Mouse (Mus musculus) splenic B cell, adult 2 months (primary cell): ENCODE results near the gene Ubxn2a.
A peak's percentile ranks its signal among the peaks of the same experiment; 100 is the strongest.
"Not testable (repeated sequence)": the region's sequence is repeated elsewhere in the genome, so short reads cannot be mapped to it uniquely, and the experiment has no call there.

Experiments
- DNase-seq: peaks from one replicate; pipeline ENCODE4 v3.0.0-alpha.2; 2011; ENCODE audit warnings: low read depth, low spot score
- H3K27me3 ChIP-seq: 2 replicates; pipeline ENCODE4 v1.6.1; 2012; ENCODE audit warnings: mild to moderate bottlenecking, low read length, moderate library complexity, mixed read lengths; ENCODE audit not compliant: control insufficient read depth, poor library complexity, insufficient read depth, severe bottlenecking
- H3K36me3 ChIP-seq: 2 replicates; pipeline ENCODE4 v1.6.1; 2012; ENCODE audit warnings: mild to moderate bottlenecking, low read length, moderate library complexity, mixed read lengths; ENCODE audit not compliant: control insufficient read depth, poor library complexity, insufficient read depth, severe bottlenecking

Gene Ubxn2a

DNA sequence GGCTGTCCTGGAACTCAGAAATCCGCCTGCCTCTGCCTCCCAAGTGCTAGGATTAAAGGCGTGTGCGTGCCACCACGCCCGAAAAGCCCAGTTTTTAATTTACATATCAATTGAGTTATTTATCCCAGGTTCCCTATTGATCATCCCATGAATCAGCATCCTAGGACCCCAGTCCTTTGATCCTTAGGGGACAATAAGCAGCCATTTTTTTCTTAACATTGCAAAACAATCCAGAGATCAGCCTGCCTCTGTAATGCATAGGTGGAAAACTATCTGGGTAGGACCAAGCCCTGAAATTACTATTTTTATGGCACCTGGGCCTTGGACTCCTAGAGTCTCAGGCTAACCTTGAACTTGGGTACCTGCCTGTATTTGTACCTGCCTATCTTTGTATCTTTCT, 9.5 kb downstream of the Ubxn2a start:
- no peak for DNase-seq
- Histone ChIP-seq H3K36me3 (peaks cover 2% of the 10 kb centered on the region; the same call in 1 of the 2 replicates), H3K27me3 (no peaks in the 10 kb centered on the region)

DNA sequence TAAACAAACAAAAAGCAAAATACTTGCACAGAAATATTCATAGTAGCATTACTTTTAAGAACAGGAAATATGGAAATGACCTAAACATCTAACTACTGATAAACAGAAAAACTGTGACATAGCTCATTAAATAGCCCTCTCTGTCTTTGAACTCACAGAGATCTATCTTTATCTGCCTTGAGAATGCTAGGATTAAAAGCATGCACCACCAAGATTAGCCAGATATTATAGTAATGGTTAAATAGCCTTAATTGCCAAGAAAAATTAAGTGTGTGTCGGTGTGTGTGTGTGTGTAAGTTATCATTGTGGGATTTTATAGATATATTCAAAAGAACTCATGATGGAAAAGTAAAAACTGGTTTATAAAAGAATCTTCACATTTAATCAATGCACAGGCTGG, 17.6 kb downstream of the Ubxn2a start:
- Histone ChIP-seq H3K36me3 (peaks cover 8% of the 10 kb centered on the region; the same call in 1 of the 2 replicates), H3K27me3 (no peaks in the 10 kb centered on the region)
- no peak for DNase-seq

DNA sequence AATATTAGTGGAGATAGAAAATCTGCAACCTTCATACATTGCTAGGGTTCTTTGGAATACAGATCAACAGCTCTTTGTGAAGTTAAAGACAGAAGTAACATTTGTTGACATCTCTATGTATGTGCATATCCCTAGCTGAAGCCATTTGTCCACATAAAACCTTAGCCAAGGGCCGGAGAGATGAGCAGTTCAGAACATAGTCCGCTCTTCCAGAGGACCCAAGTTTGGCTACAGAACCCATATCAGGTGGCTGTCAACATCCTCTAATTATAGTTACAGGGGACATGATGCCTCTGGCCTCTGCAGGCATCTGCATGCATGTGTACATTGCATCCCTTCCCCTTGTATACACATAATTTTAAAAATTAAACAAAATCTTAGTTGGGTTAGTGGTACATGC, 18.3 kb downstream of the Ubxn2a start:
- no peak for DNase-seq
- no peaks in the 10 kb centered on the region for H3K27me3 ChIP-seq
- peaks cover 8% of the 10 kb centered on the region; the same call in 1 of the 2 replicates for H3K36me3 ChIP-seq

GRCm38 (mm10) chr12:4888739-4889138, 18.8 kb downstream of the Ubxn2a start:
- DNase-seq = no peak
- H3K36me3 ChIP-seq = peaks cover 8% of the 10 kb centered on the region; the same call in 1 of the 2 replicates

DNA sequence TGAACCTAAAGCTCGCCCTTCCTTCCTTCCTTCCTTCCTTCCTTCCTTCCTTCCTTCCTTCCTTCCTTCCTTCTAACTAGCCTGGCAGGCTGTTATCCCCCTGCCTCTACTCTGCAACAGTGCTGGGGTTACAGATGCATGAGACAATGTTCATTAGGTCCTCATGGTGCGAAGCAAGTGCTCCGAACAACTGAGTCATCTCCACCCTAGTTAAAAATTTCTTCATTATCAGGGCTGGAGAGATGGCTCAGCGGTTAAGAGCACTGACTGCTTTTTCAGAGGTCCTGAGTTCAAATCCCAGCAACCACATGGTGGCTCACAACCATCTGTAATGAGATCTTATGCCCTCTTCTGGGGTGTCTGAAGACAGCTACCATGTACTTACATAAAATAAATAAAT, 20.9 kb downstream of the Ubxn2a start:
- DNase-seq, H3K27me3 ChIP-seq, H3K36me3 ChIP-seq: not testable (repeated sequence)

More at GRCm38 (mm10) chr12:4888739-4889138, 18.8 kb downstream of the Ubxn2a start:
- no peaks in the 10 kb centered on the region for H3K27me3 ChIP-seq

GRCm38 (mm10) chr12:4885062-4885461, 22.4 kb downstream of the Ubxn2a start:
- DNase-seq = peak; percentile 39
- Histone ChIP-seq H3K27me3 (no peaks in the 10 kb centered on the region), H3K36me3 (peaks cover 5% of the 10 kb centered on the region)

DNA sequence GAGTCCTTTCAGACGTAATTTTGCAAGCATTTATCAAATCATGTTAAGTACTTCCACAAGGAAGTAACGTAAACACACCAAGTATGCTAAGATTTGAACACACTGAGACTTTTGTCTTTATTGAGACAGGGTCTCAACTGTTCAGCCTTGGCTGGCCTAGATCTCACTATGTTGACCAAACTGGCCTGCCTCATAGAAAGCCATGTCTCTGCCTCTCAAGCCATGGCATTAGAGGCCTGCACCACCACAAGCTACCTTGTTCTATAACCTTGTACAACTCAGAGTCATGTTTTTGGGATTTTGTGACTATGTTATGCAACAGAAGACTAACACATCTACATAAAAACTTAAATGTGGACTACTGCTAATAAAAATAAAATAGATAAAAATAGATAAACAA, 25.4 kb downstream of the Ubxn2a start:
- DNase-seq = no peak
- Histone ChIP-seq H3K36me3 (peaks cover 3% of the 10 kb centered on the region), H3K27me3 (no peaks in the 10 kb centered on the region)

- Histone ChIP-seq H3K36me3 (peaks cover 3% of the 10 kb centered on the region), H3K27me3 (no peaks in the 10 kb centered on the region)
- DNase-seq = peak; percentile 40
Observed at GRCm38 (mm10) chr12:4879048-4879447, 28.5 kb downstream of the Ubxn2a start.

DNA sequence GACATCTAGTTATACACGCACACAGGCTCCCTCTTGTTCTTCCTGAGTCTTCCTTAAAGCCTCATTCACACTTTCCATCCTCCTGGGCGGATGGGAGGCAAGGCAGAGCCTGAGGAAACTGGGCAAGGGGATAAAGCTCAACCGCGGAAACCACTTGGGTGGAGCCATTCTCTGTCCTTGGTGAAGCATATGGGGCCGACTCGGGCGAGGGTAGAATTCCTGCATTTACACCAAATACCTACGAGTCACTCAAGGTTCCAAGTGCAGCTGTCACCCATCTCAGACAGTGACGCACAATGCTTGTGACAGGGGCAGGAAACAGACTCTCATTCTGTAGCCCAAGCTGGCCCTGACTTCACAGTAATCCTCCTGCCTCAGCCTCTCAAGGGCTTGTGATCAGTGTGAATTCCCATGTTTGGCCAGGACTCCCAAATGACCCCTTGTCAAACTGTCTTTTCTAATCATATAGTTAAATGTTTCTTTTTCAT, 29.2 kb downstream of the Ubxn2a start:
- no peak for DNase-seq
- no peaks in the 10 kb centered on the region for H3K27me3 ChIP-seq
- H3K36me3 ChIP-seq = peaks cover 3% of the 10 kb centered on the region

- no peaks in the 10 kb centered on the region; the same call in 1 of the 2 replicates for H3K36me3 ChIP-seq
- no peak for DNase-seq
- H3K27me3 ChIP-seq = no peaks in the 10 kb centered on the region
Observed at GRCm38 (mm10) chr12:4875623-4876022, 31.9 kb downstream of the Ubxn2a start.

DNA sequence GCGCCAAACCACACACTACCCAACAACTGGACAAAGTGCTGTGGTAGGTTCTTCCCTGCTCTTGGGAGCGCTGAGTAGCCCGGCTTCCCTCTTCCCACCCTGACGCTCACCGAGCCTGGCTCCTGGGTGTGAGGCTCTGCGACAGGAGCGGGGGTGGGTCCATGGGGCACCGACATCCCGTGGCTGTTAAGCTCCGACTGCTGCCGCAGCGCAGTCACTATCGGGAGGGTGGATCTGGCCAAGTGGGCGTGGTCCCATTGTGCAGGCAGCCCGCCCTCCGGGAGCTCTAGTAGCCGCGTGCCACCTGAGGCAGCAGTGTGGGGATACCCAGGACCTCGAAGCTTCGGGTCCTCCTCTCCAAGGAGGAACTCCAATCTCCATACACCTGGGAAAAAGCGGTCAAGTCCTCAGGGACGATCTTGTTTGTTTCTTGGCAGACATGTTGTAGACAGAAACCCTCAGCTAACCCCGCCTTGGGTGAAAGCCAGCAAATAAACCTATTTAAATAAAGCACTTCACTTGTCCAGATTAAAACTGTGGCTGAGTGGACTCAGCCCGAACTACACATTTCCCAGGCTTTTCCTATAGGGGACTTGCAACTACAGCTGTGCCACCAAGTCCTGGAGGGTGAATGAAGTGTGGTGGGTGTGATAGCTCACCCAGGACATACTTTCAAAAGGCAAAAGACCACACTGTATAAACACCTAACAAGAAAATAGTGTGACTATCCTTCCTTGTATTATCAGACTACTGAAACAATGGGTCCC, 33.2 kb downstream of the Ubxn2a start, which contains the start of gene Mfsd2b:
TSS of gene Mfsd2b (minus strand) at position 199 of the 767 bp plus-strand sequence.
- no peaks in the 10 kb centered on the region; the same call in 1 of the 2 replicates for H3K36me3 ChIP-seq
- no peaks in the 10 kb centered on the region for H3K27me3 ChIP-seq
- peak; percentile 51 for DNase-seq

DNA sequence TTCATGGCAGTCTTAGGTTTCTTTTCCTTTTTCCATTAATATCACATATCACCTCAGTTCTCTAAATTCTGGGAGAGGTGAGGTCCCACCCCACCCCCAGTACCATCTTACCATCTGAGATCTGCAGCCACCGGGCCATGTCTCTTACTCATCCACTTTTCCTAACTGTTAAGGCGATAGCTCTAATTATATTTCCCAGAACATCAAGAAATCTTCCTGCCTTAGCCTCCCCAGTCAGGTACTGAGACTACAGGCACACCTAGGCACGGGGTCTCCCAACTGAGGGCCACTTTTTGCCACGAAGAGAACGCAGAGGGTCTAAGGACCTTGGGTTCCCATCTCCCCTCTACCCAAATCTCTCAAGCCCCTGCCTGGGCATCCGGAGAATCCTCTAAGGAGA, 34.0 kb downstream of the Ubxn2a start:
- DNase-seq = no peak
- Histone ChIP-seq H3K36me3 (no peaks in the 10 kb centered on the region; the same call in 1 of the 2 replicates), H3K27me3 (no peaks in the 10 kb centered on the region)

DNA sequence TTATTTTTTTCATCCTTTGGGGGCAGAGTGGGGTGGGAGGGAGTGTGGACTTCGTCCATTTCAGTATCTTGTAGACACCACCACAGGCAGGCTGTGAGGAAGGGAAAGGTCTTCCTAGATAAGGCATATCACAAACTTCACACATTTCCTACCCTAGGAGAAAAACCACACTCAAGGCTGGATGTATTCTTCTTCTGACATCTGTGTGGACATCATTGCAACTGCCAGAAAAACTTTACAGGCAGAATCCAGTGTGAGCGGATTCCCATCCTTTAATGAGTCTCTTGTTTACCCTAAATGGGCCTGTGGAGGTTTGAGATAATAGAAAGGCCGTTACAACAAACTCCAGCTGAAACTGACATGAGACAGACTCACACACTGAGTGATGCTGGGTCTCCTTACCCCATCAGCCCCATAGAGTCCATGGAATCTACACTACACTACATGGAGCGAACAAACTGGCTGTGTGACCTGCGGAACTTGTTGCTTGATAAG, 34.5 kb downstream of the Ubxn2a start:
- Histone ChIP-seq H3K27me3 (no peaks in the 10 kb centered on the region), H3K36me3 (no peaks in the 10 kb centered on the region)
- no peak for DNase-seq

- Histone ChIP-seq H3K36me3 (no peaks in the 10 kb centered on the region), H3K27me3 (no peaks in the 10 kb centered on the region)
- peak; percentile 16 for DNase-seq
Observed at GRCm38 (mm10) chr12:4872273-4872672, 35.2 kb downstream of the Ubxn2a start.

- Histone ChIP-seq H3K36me3 (no peaks in the 10 kb centered on the region), H3K27me3 (no peaks in the 10 kb centered on the region)
- no peak for DNase-seq
Observed at GRCm38 (mm10) chr12:4871260-4871659, 36.2 kb downstream of the Ubxn2a start.
